Mouse (Mus musculus) neural tube, embryonic 11.5 days (tissue): ENCODE measurements at regions not wholly inside any gene's neighbourhood (a gene's known extent, or its start where the extent isn't known, plus 50 kb on each side); places are given as distances from the start of the nearest gene placed in this dataset.

Experiments
- ATAC-seq: fragments of 200-750 bp; cut with Nextera tagmentation; 2 replicates; pipeline ENCODE4 v1.8.0; 2017; ENCODE audit warnings: moderate number of reproducible peaks, mild to moderate bottlenecking, moderate TSS enrichment, moderate library complexity; ENCODE audit not compliant: insufficient read depth, low FRiP score, low TSS enrichment
- DNase-seq: peaks from one replicate; pipeline ENCODE4 v3.0.0-alpha.2; 2015; ENCODE audit warnings: low spot score
- H3K27ac ChIP-seq: fragments of 300-500 bp; sonication (generic); 2 replicates; pipeline ENCODE4 v1.5.1; 2014; ENCODE audit warnings: low read depth, mild to moderate bottlenecking, low read length
- H3K27me3 ChIP-seq: fragments of 300-500 bp; sonication (generic); 2 replicates; pipeline ENCODE4 v1.6.1; 2014; ENCODE audit warnings: mild to moderate bottlenecking, low read length, mixed read lengths; ENCODE audit not compliant: control insufficient read depth, insufficient read depth
- H3K36me3 ChIP-seq: fragments of 300-500 bp; sonication (generic); 2 replicates; pipeline ENCODE4 v1.6.1; 2014; ENCODE audit warnings: mild to moderate bottlenecking, low read length, moderate library complexity, mixed read lengths; ENCODE audit not compliant: control insufficient read depth, insufficient read depth
- H3K4me1 ChIP-seq: fragments of 300-500 bp; sonication (generic); 2 replicates; pipeline ENCODE4 v1.6.1; 2014; ENCODE audit warnings: low read length, mixed read lengths; ENCODE audit not compliant: control insufficient read depth, insufficient read depth
- H3K4me2 ChIP-seq: fragments of 300-500 bp; sonication (generic); 2 replicates; pipeline ENCODE4 v1.6.1; 2014; ENCODE audit warnings: low read depth, mild to moderate bottlenecking, moderate library complexity
- H3K4me3 ChIP-seq: fragments of 300-500 bp; sonication (generic); 2 replicates; pipeline ENCODE4 v1.5.1; 2014; ENCODE audit warnings: low read depth, low read length
- H3K9ac ChIP-seq: fragments of 300-500 bp; sonication (generic); 2 replicates; pipeline ENCODE4 v1.6.1; 2014; ENCODE audit warnings: mild to moderate bottlenecking, low read length
- H3K9me3 ChIP-seq: fragments of 300-500 bp; sonication (generic); 2 replicates; pipeline ENCODE4 v1.6.1; 2016; ENCODE audit warnings: low read length; ENCODE audit not compliant: control insufficient read depth
- WGBS: fragments of 180-500 bp; shearing (Covaris S2); extraction: QIAGEN DNeasy Blood & Tissue Kit; methylation state at CpG from one replicate; pipeline ENCODE4 v1.1.7; 2014; 5-methylcytosine and 5-hydroxymethylcytosine counted together

GRCm38 (mm10) chr13:3715019-3715418 is 81.2 kb downstream of the Asb13 start:
- Histone ChIP-seq H3K4me2 (no peak overlapping the region), H3K4me3 (no peak overlapping the region), H3K27ac (no peak overlapping the region), H3K9me3 (no peaks in the 10 kb centered on the region), H3K36me3 (no peaks in the 10 kb centered on the region), H3K9ac (no peak overlapping the region), H3K27me3 (no peaks in the 10 kb centered on the region), H3K4me1 (peaks cover 11% of the 10 kb centered on the region)
- no peak for ATAC-seq
- 78% methylated on average over 4 of the region's 4 CpGs for WGBS
- no peak for DNase-seq

DNA sequence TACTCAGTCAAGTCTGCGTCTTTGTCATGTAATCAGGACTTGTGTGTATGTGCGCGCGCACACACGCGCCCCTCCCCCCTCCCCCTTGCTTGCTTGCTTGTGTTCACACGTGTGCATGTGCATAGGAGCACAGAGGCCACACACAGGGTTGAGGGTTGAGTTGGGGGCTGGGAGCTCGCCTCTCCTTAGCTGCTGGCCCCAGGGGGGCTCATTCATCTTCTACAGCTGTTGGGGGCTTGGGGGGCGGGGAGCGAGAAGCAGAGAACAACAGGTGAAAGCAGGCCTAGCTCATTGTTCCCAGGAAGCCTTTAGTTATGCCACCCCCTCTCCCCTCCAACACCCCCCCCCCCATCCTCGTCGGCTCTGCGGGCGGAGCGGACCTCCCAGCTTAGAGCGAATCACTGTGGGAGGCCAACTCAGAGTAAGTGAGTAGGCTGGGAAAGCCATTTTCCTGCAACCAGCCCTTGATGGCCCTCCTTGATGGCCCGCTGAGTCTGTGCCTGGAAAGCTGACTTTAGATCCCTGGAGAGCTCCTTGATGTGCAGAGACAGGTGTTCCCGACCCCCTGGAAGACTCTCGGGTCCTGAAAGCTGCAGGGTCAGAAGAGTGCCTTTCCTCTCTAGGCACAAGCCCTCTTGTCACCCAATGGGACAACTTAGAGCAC is 78.8 kb downstream of the Asb13 start:
- DNase-seq (peak; percentile 89), ATAC-seq (peak; percentile 93)
- Histone ChIP-seq H3K4me3 (0 out of 2 replicates have a peak overlapping the region, but pooled peaks have one; percentile 8), H3K4me2 (peak overlapping the region; percentile 35), H3K27me3 (no peaks in the 10 kb centered on the region), H3K4me1 (peaks cover 11% of the 10 kb centered on the region), H3K36me3 (no peaks in the 10 kb centered on the region), H3K9ac (no peak overlapping the region; the same call in 1 of the 2 replicates), H3K9me3 (no peaks in the 10 kb centered on the region), H3K27ac (0 out of 2 replicates have a peak overlapping the region, but pooled peaks have one; percentile 29)
- 3% methylated on average over 17 of the region's 19 CpGs for WGBS

GRCm38 (mm10) chr13:3712088-3712487 is 78.3 kb downstream of the Asb13 start:
- Histone ChIP-seq H3K4me3 (no peak overlapping the region), H3K4me1 (peaks cover 11% of the 10 kb centered on the region), H3K27me3 (no peaks in the 10 kb centered on the region), H3K9me3 (no peaks in the 10 kb centered on the region), H3K27ac (peak overlapping the region; percentile 29; the same call in 1 of the 2 replicates), H3K36me3 (no peaks in the 10 kb centered on the region), H3K4me2 (peak overlapping the region; percentile 35), H3K9ac (no peak overlapping the region)
- ATAC-seq (no peak; the same call in 1 of the 2 replicates), DNase-seq (no peak)
- WGBS = 4% methylated on average over 3 of the region's 3 CpGs

DNA sequence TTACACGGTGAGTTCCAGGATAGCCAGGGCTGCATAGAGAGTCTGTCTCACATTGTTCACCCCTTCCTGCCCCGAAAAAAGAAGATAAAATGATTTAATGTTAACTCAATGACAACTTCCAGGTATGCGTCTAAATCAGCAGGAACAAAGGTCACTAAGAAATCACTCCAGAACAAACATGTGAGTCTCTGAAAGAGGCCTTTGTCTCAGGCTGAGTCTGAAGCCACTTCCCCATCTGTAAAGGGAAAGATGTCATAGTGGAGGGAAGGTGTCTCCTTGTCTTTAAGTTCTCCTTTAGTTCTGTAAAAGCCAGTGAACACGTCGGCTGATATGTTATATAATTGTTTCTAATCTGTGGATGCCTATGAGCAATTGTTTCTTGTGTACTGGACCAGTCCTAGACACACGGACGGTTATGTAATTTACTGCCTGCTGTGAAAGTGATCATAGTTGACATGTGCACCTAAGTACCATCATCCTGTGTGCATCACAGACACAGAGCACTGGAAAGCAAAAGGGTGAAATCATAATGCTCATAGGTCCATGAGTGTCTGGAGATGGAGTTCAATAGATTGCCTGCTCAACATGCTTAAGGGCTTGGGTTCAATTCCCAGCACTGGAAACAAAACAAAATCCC is 76.3 kb downstream of the Asb13 start:
- DNase-seq (no peak), ATAC-seq (no peak)
- Histone ChIP-seq H3K9me3 (no peaks in the 10 kb centered on the region), H3K4me3 (no peak overlapping the region), H3K4me2 (no peak overlapping the region), H3K9ac (no peak overlapping the region), H3K36me3 (no peaks in the 10 kb centered on the region), H3K27ac (no peak overlapping the region), H3K4me1 (peaks cover 11% of the 10 kb centered on the region), H3K27me3 (no peaks in the 10 kb centered on the region)
- 54% methylated on average over 7 of the region's 7 CpGs for WGBS

GRCm38 (mm10) chr13:3708896-3709631 is 75.2 kb downstream of the Asb13 start:
- no peaks in the 10 kb centered on the region for H3K9me3 ChIP-seq
- ATAC-seq (peak; percentile 26; the same call in 1 of the 2 replicates), DNase-seq (peak; percentile 59)
- no peaks in the 10 kb centered on the region for H3K36me3 ChIP-seq
- H3K27me3 ChIP-seq = no peaks in the 10 kb centered on the region
- H3K27ac ChIP-seq = 0 out of 2 replicates have a peak overlapping the region, but pooled peaks have one; percentile 3
- H3K4me1 ChIP-seq = peaks cover 11% of the 10 kb centered on the region
- H3K4me2 ChIP-seq = no peak overlapping the region
- 36% methylated on average over 14 of the region's 14 CpGs for WGBS
- no peak overlapping the region for H3K9ac ChIP-seq
- H3K4me3 ChIP-seq = no peak overlapping the region
